Mouse (Mus musculus): ENCODE measurements around the gene Vsx1. TPM values are rescaled to one million over a fixed set of nuclear protein-coding genes. Genes with fewer than 3 reads are reported as not detected.

Gene Vsx1
- polyA plus RNA-seq, 1 experiment: not detected

GRCm38 (mm10) chr2:150647681-150648299, 41.4 kb downstream of the Vsx1 start:
- 23% methylated on average over 14 of the region's 14 CpGs for WGBS
- Histone ChIP-seq H3K27me3 (ENCODE audit: control insufficient read depth, insufficient read depth, low read length) (no peaks in the 10 kb centered on the region), H3K4me3 (replicated peaks; ENCODE audit: insufficient read depth, low read depth, low read length) (no peak overlapping the region), H3K27ac (ENCODE audit: insufficient read depth, low read length) (peak overlapping the region; percentile 17; the same call in 1 of the 2 replicates), H3K4me1 (ENCODE audit: control insufficient read depth, insufficient read depth, low read length) (no peaks in the 10 kb centered on the region)
- no peak for DNase-seq
- TF ChIP-seq CTCF (IDR thresholded peaks at IDR 0.05; ENCODE audit: borderline replicate concordance, insufficient read depth, low read depth, low read length) (no peak), POLR2A (IDR thresholded peaks at IDR 0.05; ENCODE audit: borderline replicate concordance, insufficient read depth, low read length) (no peak)

- no peak for DNase-seq
- H3K27ac ChIP-seq (ENCODE audit: insufficient read depth, low read length): no peak overlapping the region
Observed at GRCm38 (mm10) chr2:150646411-150647121, 42.6 kb downstream of the Vsx1 start.

GRCm38 (mm10) chr2:150645225-150645624, 43.9 kb downstream of the Vsx1 start:
- no peak overlapping the region for H3K27ac ChIP-seq (ENCODE audit: insufficient read depth, low read length)
- 95% methylated on average over 4 of the region's 4 CpGs for WGBS

More at GRCm38 (mm10) chr2:150646411-150647121, 42.6 kb downstream of the Vsx1 start:
- Histone ChIP-seq H3K4me1 (ENCODE audit: control insufficient read depth, insufficient read depth, low read length) (no peaks in the 10 kb centered on the region), H3K4me3 (replicated peaks; ENCODE audit: insufficient read depth, low read depth, low read length) (no peak overlapping the region), H3K27me3 (ENCODE audit: control insufficient read depth, insufficient read depth, low read length) (no peaks in the 10 kb centered on the region)
- WGBS: 89% methylated on average over 8 of the region's 8 CpGs
- TF ChIP-seq POLR2A (IDR thresholded peaks at IDR 0.05; ENCODE audit: borderline replicate concordance, insufficient read depth, low read length): no peak
- no peak for TF ChIP-seq CTCF (IDR thresholded peaks at IDR 0.05; ENCODE audit: borderline replicate concordance, insufficient read depth, low read depth, low read length)

DNA sequence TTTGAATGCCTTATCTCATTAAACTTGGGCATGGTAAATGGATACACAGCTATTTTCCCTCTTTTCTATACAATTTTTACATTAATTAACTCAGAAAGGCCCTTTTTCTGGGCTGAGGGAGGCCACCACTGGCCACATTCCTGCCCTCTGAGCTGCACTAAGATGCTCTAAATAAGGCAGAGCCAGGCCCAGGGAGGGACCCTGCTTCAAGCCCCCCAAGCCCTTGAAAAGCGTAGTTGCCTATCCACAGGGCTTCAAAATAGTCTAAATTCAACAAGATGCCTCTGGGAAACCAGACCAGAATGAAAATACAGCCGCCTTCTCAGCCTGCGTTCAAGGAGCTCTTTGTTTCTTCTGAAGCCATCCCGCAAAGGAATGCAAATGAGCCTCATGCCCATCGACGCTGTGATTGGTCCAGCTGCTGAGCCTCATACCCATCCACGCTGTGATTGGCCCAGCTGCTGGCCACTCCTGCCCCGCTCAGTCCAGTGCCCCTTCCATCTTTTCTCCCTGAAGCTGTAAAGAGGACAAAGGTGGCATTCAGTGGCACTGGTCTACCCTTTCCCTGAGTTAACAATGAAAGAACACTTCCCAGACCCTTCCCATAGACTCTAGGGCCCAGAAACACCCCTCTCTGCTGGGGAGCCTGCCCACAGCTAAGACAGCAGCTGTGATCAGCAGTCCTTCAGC, 45.3 kb downstream of the Vsx1 start:
- H3K27me3 ChIP-seq (ENCODE audit: control insufficient read depth, insufficient read depth, low read length): no peaks in the 10 kb centered on the region
- no peak overlapping the region for H3K4me3 ChIP-seq (replicated peaks; ENCODE audit: insufficient read depth, low read depth, low read length)
- no peaks in the 10 kb centered on the region for H3K4me1 ChIP-seq (ENCODE audit: control insufficient read depth, insufficient read depth, low read length)
- H3K27ac ChIP-seq (ENCODE audit: insufficient read depth, low read length): peak overlapping the region; percentile 75; the same call in 1 of the 2 replicates
- TF ChIP-seq POLR2A (IDR thresholded peaks at IDR 0.05; ENCODE audit: borderline replicate concordance, insufficient read depth, low read length) (no peak), CTCF (IDR thresholded peaks at IDR 0.05; ENCODE audit: borderline replicate concordance, insufficient read depth, low read depth, low read length) (no peak)
- WGBS: 24% methylated on average over 8 of the region's 8 CpGs
- DNase-seq: peak; percentile 22 to 61

More at GRCm38 (mm10) chr2:150645225-150645624, 43.9 kb downstream of the Vsx1 start:
- TF ChIP-seq CTCF (IDR thresholded peaks at IDR 0.05; ENCODE audit: borderline replicate concordance, insufficient read depth, low read depth, low read length) (no peak), POLR2A (IDR thresholded peaks at IDR 0.05; ENCODE audit: borderline replicate concordance, insufficient read depth, low read length) (no peak)
- DNase-seq: no peak
- H3K27me3 ChIP-seq (ENCODE audit: control insufficient read depth, insufficient read depth, low read length): no peaks in the 10 kb centered on the region
- H3K4me1 ChIP-seq (ENCODE audit: control insufficient read depth, insufficient read depth, low read length): no peaks in the 10 kb centered on the region
- no peak overlapping the region for H3K4me3 ChIP-seq (replicated peaks; ENCODE audit: insufficient read depth, low read depth, low read length)

DNA sequence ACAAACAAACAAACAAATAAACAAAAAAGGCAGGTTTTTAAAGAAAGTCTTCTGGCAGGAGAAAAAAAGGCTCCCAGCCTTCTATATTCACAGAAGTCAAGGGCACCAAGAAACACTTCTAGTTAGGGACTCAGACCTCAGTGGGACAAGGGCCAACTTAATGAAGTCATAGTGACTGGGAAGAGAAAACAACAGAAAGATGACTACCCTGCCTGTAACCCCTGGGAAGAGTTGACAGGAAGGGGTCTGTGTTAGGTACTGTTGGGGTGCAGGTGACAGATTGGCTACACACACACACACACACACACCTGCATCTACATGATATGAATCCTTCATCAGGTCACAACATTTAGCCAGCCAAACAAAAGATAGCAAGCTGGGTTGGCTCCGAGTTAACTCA, 46.0 kb downstream of the Vsx1 start:
- no peak overlapping the region for H3K4me3 ChIP-seq (replicated peaks; ENCODE audit: insufficient read depth, low read depth, low read length)
- no peak for TF ChIP-seq CTCF (IDR thresholded peaks at IDR 0.05; ENCODE audit: borderline replicate concordance, insufficient read depth, low read depth, low read length)
- TF ChIP-seq POLR2A (IDR thresholded peaks at IDR 0.05; ENCODE audit: borderline replicate concordance, insufficient read depth, low read length): no peak
- WGBS: 74% methylated on average over 1 of the region's 1 CpGs

GRCm38 (mm10) chr2:150638370-150638733, 50.8 kb downstream of the Vsx1 start:
- no peaks in the 10 kb centered on the region for H3K27me3 ChIP-seq (ENCODE audit: control insufficient read depth, insufficient read depth, low read length)
- no peak overlapping the region for H3K4me3 ChIP-seq (replicated peaks; ENCODE audit: insufficient read depth, low read depth, low read length)
- no peak overlapping the region for H3K27ac ChIP-seq (ENCODE audit: insufficient read depth, low read length)
- H3K4me1 ChIP-seq (ENCODE audit: control insufficient read depth, insufficient read depth, low read length): no peaks in the 10 kb centered on the region
- no peak for DNase-seq
- 27% methylated on average over 2 of the region's 2 CpGs for WGBS
- TF ChIP-seq CTCF (IDR thresholded peaks at IDR 0.05; ENCODE audit: borderline replicate concordance, insufficient read depth, low read depth, low read length) (no peak), POLR2A (IDR thresholded peaks at IDR 0.05; ENCODE audit: borderline replicate concordance, insufficient read depth, low read length) (no peak)

More for the DNA sequence above, 46.0 kb downstream of the Vsx1 start:
- H3K27ac ChIP-seq (ENCODE audit: insufficient read depth, low read length): no peak overlapping the region
- no peak for DNase-seq
- no peaks in the 10 kb centered on the region for H3K27me3 ChIP-seq (ENCODE audit: control insufficient read depth, insufficient read depth, low read length)
- no peaks in the 10 kb centered on the region for H3K4me1 ChIP-seq (ENCODE audit: control insufficient read depth, insufficient read depth, low read length)

GRCm38 (mm10) chr2:150637702-150638369, 51.3 kb downstream of the Vsx1 start:
- Histone ChIP-seq H3K27ac (ENCODE audit: insufficient read depth, low read length) (no peak overlapping the region), H3K4me3 (replicated peaks; ENCODE audit: insufficient read depth, low read depth, low read length) (no peak overlapping the region), H3K4me1 (ENCODE audit: control insufficient read depth, insufficient read depth, low read length) (no peaks in the 10 kb centered on the region), H3K27me3 (ENCODE audit: control insufficient read depth, insufficient read depth, low read length) (no peaks in the 10 kb centered on the region)
- DNase-seq: no peak
- TF ChIP-seq POLR2A (IDR thresholded peaks at IDR 0.05; ENCODE audit: borderline replicate concordance, insufficient read depth, low read length): no peak
- TF ChIP-seq CTCF (IDR thresholded peaks at IDR 0.05; ENCODE audit: borderline replicate concordance, insufficient read depth, low read depth, low read length): no peak
- WGBS: 33% methylated on average over 6 of the region's 6 CpGs

All from cerebellum, adult 2 months (tissue).